8 mouse cellular contexts compared by ENCODE assay signal in genomic region chr11:76398312-76398797, GRCm38 (mm10). TPM values are rescaled to one million over a fixed set of nuclear protein-coding genes. Genes with fewer than 3 reads are reported as not detected.
A peak's percentile ranks its signal among the peaks of the same experiment; 100 is the strongest.
DNase-seq lines count a peak whose midpoint lies in the region; ATAC-seq and TF ChIP-seq lines count a peak whose summit lies in the region.

No protein-coding gene starts in this region.

- H3K27ac ChIP-seq in layer of hippocampus, adult 2 months: peak overlapping the region; percentile 72
- H3K27ac ChIP-seq in forebrain, embryonic 11.5 days (ENCODE audit: low read depth, low read length): peak overlapping the region; percentile 70
- H3K27ac ChIP-seq in intestine, postnatal 0 days (ENCODE audit: low read depth, low read length): peak overlapping the region; percentile 15; the same call in 1 of the 2 replicates
- peak overlapping the region; percentile 84 for H3K27ac ChIP-seq in midbrain, embryonic 12.5 days (replicated peaks)

- peak; percentile 72 for ATAC-seq in forebrain, embryonic 11.5 days (replicated peaks; ENCODE audit: low FRiP score)
- peak; percentile 50 for ATAC-seq in intestine, postnatal 0 days
- ATAC-seq in midbrain, embryonic 12.5 days (ENCODE audit: low FRiP score, low read depth): peak; percentile 73

- H3K36me3 ChIP-seq in forebrain, embryonic 11.5 days (ENCODE audit: control insufficient read depth, insufficient read depth, low read length): no peaks in the 10 kb centered on the region
- no peaks in the 10 kb centered on the region for H3K36me3 ChIP-seq in intestine, postnatal 0 days (ENCODE audit: control insufficient read depth, insufficient read depth)
- H3K36me3 ChIP-seq in midbrain, embryonic 12.5 days: no peaks in the 10 kb centered on the region

- TF ChIP-seq CTCF in layer of hippocampus, adult 2 months (conservative IDR thresholded peaks at IDR 0.05): no peak
- TF ChIP-seq CTCF in intestine, postnatal 0 days (IDR thresholded peaks at IDR 0.05; ENCODE audit: low read depth): no peak

- peak overlapping the region; percentile 70 for H3K4me3 ChIP-seq in layer of hippocampus, adult 2 months
- peak overlapping the region; percentile 67 for H3K4me3 ChIP-seq in forebrain, embryonic 11.5 days (ENCODE audit: low read depth, low read length)
- H3K4me3 ChIP-seq in intestine, postnatal 0 days (ENCODE audit: low read depth, low read length): peak overlapping the region; percentile 63
- H3K4me3 ChIP-seq in midbrain, embryonic 12.5 days: peak overlapping the region; percentile 77

- no peaks in the 10 kb centered on the region for H3K27me3 ChIP-seq in forebrain, embryonic 11.5 days (ENCODE audit: control insufficient read depth, insufficient read depth, low read length)
- no peaks in the 10 kb centered on the region for H3K27me3 ChIP-seq in intestine, postnatal 0 days (replicated peaks; ENCODE audit: control insufficient read depth, insufficient read depth, low read length)
- peaks cover 15% of the 10 kb centered on the region for H3K27me3 ChIP-seq in midbrain, embryonic 12.5 days

- no peak for DNase-seq in layer of hippocampus, adult 2 months (ENCODE audit: low spot score in 2 of 2)
- DNase-seq in layer of hippocampus, postnatal 36 days: no peak
- DNase-seq in adrenal gland, postnatal 25 days: peak; percentile 57
- peak; percentile 84 for DNase-seq in forebrain, embryonic 11.5 days (ENCODE audit: low spot score)
- no peak for DNase-seq in ovary, postnatal 10 days (ENCODE audit: low spot score)
- no peak for DNase-seq in right cerebral cortex, adult 18-20 months

- H3K9me3 ChIP-seq in forebrain, embryonic 11.5 days (ENCODE audit: control insufficient read depth, low read length): no peaks in the 10 kb centered on the region
- no peaks in the 10 kb centered on the region for H3K9me3 ChIP-seq in intestine, postnatal 0 days (ENCODE audit: control insufficient read depth)
- no peaks in the 10 kb centered on the region for H3K9me3 ChIP-seq in midbrain, embryonic 12.5 days

- peak overlapping the region; percentile 87 for H3K9ac ChIP-seq in forebrain, embryonic 11.5 days (ENCODE audit: low read length)
- H3K9ac ChIP-seq in intestine, postnatal 0 days (ENCODE audit: low read depth, low read length): peak overlapping the region; percentile 63
- peak overlapping the region; percentile 77 for H3K9ac ChIP-seq in midbrain, embryonic 12.5 days (replicated peaks)

- WGBS in forebrain, embryonic 11.5 days: under 1% methylated on average over 28 of the region's 33 CpGs
- 0% methylated on average over 24 of the region's 33 CpGs for WGBS in intestine, postnatal 0 days
- WGBS in midbrain, embryonic 12.5 days: 0% methylated on average over 33 of the region's 33 CpGs

- H3K4me2 ChIP-seq in forebrain, embryonic 11.5 days (ENCODE audit: low read depth, low read length, severe bottlenecking): peak overlapping the region; percentile 81
- H3K4me2 ChIP-seq in intestine, postnatal 0 days (replicated peaks; ENCODE audit: low read depth): peak overlapping the region; percentile 93
- H3K4me2 ChIP-seq in midbrain, embryonic 12.5 days (replicated peaks): peak overlapping the region; percentile 93

- H3K4me1 ChIP-seq in forebrain, embryonic 11.5 days (replicated peaks; ENCODE audit: control insufficient read depth, insufficient read depth, low read length): peaks cover 6% of the 10 kb centered on the region; the same call in 1 of the 2 replicates
- H3K4me1 ChIP-seq in intestine, postnatal 0 days (replicated peaks; ENCODE audit: control insufficient read depth, insufficient read depth, low read length): no peaks in the 10 kb centered on the region
- H3K4me1 ChIP-seq in midbrain, embryonic 12.5 days: peaks cover 22% of the 10 kb centered on the region

RNA-seq across cellular contexts. Expression of gene Nxn, which starts 0.6 kb away (rescaled TPM):
- 10 to 100 TPM; 11.6 to 12.2 TPM for total RNA-seq in layer of hippocampus, adult 2 months (2021)
- 10 to 100 TPM in 1 of 2 experiments, 1 to 10 TPM in 1; 9.5 to 11.6 TPM for total RNA-seq in layer of hippocampus, postnatal 36 days (2021)
- total RNA-seq in adrenal gland, postnatal 25 days (2021): 23.8 and 29.5 TPM in 2 replicates
- polyA plus RNA-seq in forebrain, embryonic 11.5 days (2014; fragmentation: Nextera tagmentation; extraction: Ambion mirVana): 52.3 and 65.1 TPM in 2 replicates
- 14.9 and 15.9 TPM in 2 replicates for polyA plus RNA-seq in intestine, postnatal 0 days (2015; fragmentation: Nextera tagmentation; extraction: Ambion mirVana)
- polyA plus RNA-seq in midbrain, embryonic 12.5 days (2016; fragmentation: Nextera tagmentation; extraction: Ambion mirVana): 56.9 and 69.4 TPM in 2 replicates

RNA-seq across cellular contexts. Expression of gene Timm22, which starts 8.4 kb away (rescaled TPM):
- total RNA-seq in layer of hippocampus, adult 2 months (2021): 10 to 100 TPM; 28.6 to 29.4 TPM
- total RNA-seq in layer of hippocampus, postnatal 36 days (2021): 10 to 100 TPM; 32.7 to 33.6 TPM
- 38.9 and 47.4 TPM in 2 replicates for total RNA-seq in adrenal gland, postnatal 25 days (2021)
- 109 and 113 TPM in 2 replicates for polyA plus RNA-seq in forebrain, embryonic 11.5 days (2014; fragmentation: Nextera tagmentation; extraction: Ambion mirVana)
- polyA plus RNA-seq in intestine, postnatal 0 days (2015; fragmentation: Nextera tagmentation; extraction: Ambion mirVana): 95.2 and 96.0 TPM in 2 replicates
- polyA plus RNA-seq in midbrain, embryonic 12.5 days (2016; fragmentation: Nextera tagmentation; extraction: Ambion mirVana): 98.8 and 113 TPM in 2 replicates

Comparison
In these comparisons a context has a peak if more than half of its experiments do, and no peak if none do; other contexts are left out.
1. DNase-seq: peak in adrenal gland, postnatal 25 days (single experiment) and forebrain, embryonic 11.5 days (single experiment); none in layer of hippocampus, adult 2 months (0 of 2), layer of hippocampus, postnatal 36 days (0 of 2), ovary, postnatal 10 days (single experiment) and right cerebral cortex, adult 18-20 months (single experiment).
2. H3K27ac ChIP-seq: peak in every context shown above with its lines; median percentile 84 in midbrain, embryonic 12.5 days; 72 in layer of hippocampus, adult 2 months; 70 in forebrain, embryonic 11.5 days; 15 in intestine, postnatal 0 days.
3. Peak in every context shown above with its lines, with median percentiles within 50 percentile points of each other: H3K4me3 ChIP-seq, ATAC-seq, H3K4me2 ChIP-seq and H3K9ac ChIP-seq.